Mouse (Mus musculus): ENCODE results near the gene C1qa.

C1qa gene

DNA sequence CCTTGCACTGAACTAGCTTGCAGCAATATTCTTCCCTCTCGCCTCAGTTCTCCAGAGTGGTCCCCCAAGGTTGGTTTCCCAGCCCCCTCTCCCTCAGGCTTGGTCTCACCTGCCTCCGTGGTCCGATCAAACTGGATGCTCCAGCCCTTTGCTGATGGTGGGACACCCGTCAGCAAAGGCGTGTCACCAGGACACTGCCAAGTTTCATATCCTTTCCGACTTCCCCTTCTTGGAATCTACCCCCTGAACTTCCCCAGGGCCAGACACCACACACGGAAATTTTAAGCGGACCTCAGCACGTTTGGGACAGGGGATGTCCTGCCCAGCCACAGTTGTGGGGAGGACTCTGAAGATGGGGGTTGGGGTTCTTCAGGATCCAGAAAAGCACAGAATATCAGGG is at the start of gene C1qa:
Gene C1qa (minus strand): TSS at position 167 of the 400 bp plus-strand sequence.
- no peak for DNase-seq

GRCm38 (mm10) chr4:136945397-136945796 is 46.8 kb upstream of the C1qa start:
- DNase-seq, result no peak

- no peak for DNase-seq
Measured at GRCm38 (mm10) chr4:136944558-136945350, 46.2 kb upstream of the C1qa start.

DNA sequence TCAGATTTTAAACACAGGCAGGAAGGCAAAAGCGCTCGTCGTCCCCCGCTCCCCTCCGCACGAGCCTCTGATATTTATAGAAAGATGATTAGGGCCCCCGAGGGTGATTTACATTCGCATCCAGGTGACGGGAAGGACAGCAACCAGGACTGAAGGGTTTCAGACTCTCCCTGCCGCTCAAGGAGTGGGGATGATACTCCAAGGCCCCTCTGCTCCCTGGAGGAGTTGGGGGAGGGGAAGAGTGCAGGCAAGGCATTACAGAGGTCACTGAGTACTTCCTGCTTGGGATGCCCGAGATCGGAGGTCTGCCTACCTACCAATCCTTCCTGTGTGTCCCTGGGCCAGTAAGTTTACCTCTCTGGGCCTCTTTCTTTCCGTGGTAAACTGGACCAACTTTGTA is 44.6 kb upstream of the C1qa start:
- no peak for DNase-seq

GRCm38 (mm10) chr4:136942761-136943160 is 44.2 kb upstream of the C1qa start:
- no peak for DNase-seq

DNA sequence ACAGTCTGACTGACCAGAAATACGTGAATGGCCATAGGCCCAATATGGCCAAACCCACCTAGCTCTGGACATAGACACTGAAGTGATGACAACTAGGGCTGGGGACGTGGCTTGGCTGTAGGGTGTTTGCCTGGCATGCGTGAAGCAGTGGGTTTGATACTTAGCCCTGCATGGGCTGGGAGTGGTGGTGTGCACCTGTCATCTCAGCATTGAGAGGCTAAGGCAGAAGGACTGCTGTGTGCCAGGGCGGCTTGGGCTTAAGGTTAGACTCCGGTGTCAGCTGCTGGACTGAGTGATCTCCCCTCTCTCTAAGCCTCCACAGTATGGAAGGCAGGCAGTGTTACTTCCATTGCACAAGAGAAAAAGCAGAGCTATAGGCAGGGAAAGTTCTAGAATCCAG is 39.3 kb upstream of the C1qa start:
- no peak for DNase-seq

- DNase-seq, result no peak
Measured at GRCm38 (mm10) chr4:136937344-136937743, 38.7 kb upstream of the C1qa start.

DNA sequence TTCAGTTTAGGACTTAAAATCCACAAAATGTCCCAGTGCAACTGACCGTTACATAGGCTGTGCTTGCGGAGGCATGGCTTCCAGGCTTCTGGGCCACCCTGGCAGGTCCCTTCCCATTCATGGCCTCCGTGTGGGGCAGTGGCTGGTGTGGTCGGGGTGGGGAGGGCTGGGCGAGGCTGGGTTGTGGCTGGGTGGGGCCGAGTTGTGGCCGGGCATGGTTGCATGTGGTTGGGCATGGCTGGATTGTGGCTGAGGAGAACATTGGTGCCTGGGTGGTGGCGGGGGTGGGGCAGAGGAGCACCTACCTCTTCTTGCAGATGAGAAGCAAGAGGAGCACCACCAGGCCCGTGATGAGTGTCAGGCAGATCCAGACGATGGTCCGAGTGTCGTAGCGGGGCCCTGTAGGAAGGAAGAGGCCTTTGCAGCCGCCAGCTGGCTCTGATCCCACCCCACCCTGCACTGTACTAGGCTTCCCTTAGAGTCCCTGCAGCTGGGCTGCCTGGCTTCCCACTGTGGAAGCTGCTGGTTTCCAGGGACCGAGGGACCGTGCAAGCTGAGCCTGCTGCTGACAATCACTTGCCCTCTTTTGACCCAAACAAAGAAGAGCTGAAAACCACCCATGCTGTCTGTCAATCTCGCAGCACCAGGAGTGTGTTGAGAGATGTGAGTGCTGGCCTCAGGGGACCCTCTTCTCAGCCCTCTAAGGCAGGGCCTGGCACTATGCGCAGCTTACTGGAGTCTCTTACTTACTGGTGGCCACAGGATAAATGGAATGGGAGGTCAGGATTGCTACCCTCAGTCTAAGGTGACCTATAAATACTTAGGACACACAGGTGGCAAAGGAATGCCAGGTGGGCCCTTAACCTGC is 36.4 kb upstream of the C1qa start:
- DNase-seq, result no peak

GRCm38 (mm10) chr4:136930474-136930873 is 31.9 kb upstream of the C1qa start:
- no peak for DNase-seq

DNA sequence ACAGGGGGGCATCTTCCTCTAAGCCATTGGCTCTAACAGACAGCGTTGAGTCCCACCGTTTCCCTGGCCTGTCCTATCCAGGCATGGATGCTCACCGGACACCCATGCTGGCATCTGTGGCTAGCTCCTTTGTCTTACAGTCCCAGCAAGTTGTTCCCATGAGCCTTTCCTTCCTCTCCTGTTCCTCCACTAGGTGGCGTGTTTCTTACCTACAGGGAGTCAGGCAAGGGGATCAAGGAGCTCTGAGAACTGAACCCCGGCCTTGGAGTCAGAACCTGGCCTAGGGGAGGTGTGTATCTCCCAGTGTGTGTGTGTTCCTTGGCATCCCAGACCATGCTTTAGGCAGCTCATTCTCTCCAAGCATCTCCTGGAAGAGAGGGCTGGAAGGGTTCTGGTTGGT is 30.3 kb upstream of the C1qa start:
- no peak for DNase-seq

- DNase-seq, result no peak
Measured at GRCm38 (mm10) chr4:136925804-136926203, 27.2 kb upstream of the C1qa start.

GRCm38 (mm10) chr4:136924529-136924928 is 25.9 kb upstream of the C1qa start:
- DNase-seq, result no peak

DNA sequence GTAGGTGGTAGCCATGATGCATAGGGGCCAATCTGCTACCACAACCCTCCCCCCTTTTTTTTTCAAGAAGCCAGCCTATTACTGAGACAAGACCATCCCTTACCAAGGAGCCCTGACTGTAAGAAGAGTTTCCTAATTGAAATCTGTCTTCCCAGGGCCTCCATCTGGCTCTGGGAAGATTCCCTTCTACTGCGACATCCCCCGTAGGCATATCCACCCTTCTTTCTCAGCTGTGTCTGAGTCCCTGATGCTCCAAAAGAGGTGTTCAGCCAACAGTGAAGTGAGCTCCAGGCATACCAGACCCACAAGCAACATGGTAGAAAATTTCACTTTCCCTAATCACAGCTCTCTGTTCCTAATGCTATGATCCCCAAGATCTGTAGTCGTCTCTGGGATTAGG is 20.9 kb upstream of the C1qa start:
- no peak for DNase-seq

DNA sequence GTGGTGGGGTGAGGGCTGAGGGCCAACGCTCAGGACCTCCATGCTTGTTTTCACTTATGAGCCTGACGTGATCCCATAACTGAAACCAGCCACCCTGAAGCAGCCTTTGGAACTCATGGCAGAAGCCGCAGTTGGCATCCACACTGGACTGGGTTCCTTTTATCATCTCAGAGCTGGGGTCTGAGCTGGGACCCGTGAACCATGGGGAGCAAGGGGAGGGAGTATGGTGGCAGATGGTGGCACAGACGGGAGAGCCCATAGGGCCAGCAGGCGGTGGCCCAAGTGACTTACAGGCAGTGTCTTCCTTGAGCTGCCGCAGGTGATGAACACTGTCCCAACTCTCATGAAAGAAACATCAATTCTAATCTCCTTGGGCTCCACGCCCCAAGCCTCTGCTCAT is 20.2 kb upstream of the C1qa start:
- no peak for DNase-seq

GRCm38 (mm10) chr4:136917165-136917524 is 18.5 kb upstream of the C1qa start:
- DNase-seq, result no peak

GRCm38 (mm10) chr4:136916359-136917164 is 18.0 kb upstream of the C1qa start:
- no peak for DNase-seq

GRCm38 (mm10) chr4:136912841-136913240 is 14.2 kb upstream of the C1qa start:
- DNase-seq, result no peak

DNA sequence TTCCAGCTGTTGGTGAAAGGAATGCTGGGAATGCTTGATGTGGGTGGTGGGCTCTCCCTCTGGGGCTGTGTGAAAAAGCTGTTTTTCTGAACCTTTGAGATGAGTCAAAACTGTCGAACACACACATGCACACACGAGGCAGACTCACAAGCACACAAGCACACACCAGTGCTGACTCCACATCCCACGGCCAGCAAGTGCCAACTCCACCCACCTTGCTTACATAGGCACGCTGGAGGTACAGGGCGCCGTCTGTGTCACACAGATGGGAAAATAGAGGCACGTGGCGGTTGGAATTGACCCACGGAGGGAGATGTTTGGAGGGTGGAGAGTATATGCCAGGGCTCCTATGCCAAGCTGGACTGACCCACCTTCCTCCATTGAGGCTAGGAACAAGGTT is 13.2 kb upstream of the C1qa start:
- no peak for DNase-seq

GRCm38 (mm10) chr4:136911211-136911646 is 12.6 kb upstream of the C1qa start:
- no peak for DNase-seq

GRCm38 (mm10) chr4:136907809-136908208 is 9.2 kb upstream of the C1qa start:
- DNase-seq, result no peak

DNA sequence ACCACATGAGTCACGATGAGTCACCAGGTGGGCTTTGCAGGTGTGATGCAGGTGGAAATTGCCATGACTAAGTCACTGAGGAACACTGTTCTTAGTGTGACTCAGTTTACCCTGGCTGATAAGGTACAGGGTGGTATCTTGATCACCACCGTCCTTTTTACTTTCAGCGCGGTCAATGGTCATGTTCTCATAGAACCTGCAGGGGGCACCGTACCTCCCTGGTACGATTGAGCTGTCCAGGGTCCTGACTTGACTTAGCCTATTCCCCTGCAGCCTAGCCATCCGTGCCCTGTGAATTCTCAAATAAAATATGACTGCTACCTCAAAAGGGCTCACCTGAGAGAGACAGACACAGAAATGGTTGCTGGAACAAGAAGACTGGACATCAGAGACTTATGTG is 8.4 kb upstream of the C1qa start:
- DNase-seq, result no peak

DNA sequence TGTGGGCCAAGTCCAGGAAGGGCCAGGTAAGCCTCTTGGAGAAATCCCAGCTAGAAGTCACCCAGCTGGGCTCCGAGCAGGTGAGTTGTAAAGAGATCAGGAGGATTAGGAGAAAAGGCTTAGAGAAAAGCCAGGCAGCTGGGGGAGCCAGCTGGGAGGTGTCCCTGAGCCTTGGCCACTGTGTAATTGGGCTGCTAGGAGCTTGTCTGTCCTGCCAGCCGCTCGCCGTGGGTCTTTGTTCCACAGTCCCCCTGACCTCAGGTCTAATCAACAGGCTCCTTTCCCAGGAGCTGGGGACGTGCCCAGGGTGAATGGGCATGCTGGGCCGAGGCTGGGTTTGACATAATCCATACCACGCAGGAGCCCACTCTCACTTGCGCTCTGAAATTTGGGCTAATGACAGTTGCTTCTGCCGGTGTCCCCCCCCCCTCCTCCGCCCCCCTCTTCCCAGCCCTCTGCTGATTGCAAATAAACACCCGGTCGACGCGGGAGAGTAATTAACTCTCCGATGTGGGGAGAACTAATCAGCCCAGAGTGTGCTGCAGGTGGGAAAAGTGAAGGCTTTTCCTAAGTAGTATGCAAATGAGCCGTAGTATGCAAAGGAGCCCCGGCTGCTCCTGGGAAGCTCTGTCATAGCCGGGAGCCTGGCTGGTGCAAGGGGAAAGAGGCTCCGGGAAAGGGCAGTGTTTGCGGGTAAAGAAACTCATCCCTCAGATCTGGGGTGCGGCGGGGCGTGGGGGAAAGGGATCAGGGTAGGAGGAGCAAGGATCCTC is 6.3 kb upstream of the C1qa start:
- no peak for DNase-seq

DNA sequence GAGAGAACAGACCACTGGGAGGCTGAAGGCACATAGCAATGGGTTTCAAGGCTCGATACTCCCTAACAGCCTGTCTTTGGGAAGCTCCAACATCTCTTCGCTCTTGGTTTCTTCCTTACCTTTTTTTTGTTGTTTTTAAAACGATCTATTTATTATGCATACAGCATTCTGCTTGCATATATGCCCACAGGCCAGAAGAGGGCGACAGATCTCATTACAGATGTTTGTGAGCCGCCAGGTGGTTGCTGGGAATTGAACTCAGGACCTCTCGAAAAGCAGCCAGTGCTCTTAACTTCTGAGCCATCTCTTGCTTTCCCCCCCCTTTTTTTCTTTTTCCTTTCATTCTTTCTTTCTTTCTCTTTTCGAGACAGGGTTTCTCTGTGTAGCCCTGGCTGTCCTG is 551 bp upstream of the C1qa start:
- DNase-seq, result no peak

Data from right cerebral cortex, postnatal 25 days (tissue).